Mouse (Mus musculus): Measurements from ENCODE around the gene Tecpr1.

Gene Tecpr1

DNA sequence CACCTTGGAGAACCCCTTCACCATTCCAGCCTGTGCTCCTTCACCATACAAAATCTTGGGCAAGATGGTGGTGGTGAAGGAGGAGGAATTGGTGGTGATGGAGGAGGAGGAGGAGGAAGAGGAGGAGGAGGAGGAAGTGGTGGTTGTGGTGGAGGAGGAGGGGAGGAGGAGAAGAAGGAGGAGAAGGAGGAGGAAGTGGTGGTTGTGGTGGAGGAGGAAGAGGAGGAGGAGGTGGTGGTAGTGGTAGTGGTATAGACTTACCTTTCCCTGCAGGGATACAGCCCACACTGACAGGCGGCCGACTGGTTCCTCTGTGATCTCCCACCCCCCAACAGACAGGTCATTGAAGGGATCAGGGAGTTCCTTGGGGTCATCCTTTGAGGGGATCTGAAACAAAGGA is 7.4 kb downstream of the Tecpr1 start:
- in situ Hi-C loops (cut with MboI, MseI), result loop anchor here (25.0 kb wide), 1 partner anchor 546 kb away; the partner anchor contains the start of genes Tmem130 and Trrap

DNA sequence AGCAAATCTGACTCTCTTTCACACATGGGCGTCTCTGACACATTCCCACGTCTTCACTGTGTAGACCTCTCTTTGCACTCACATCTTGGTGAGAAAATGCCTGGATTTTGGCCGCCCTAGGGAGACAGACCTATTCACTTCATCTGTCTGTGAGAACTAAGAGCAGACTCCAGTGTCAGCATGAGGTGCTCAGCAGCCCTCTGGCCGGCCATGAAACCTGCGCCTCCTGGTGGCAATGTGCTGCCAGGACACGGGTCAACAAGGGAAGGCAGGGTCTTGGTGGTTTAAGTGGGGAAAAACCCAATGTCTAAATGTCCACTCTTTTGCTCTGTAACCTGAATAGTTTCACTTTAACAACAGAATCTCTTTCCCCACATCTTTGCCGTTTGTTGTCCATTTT is 9.0 kb downstream of the Tecpr1 start:
- in situ Hi-C loops (cut with MboI, MseI), result loop anchor here (25.0 kb wide), 1 partner anchor 548 kb away; the partner anchor contains the start of genes Tmem130 and Trrap

DNA sequence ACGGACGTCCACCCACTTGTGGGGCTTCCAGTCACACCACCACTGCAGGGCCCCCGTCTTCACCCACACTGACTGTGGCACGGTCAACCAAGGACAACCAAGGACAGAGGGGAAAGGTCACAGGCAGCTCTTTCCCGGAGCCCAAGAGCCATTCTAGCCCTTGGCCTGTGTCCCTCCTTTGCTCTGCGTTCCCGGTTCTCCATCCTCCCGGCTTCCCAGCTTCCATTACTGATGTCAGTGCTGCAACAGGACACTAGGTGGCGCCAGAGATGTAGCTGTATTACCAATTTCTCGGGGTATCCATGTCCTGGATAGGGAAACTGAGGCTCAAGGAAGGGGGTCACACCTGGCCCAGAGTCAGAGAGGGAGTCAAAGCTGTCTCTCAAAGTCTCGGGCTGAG is 15.9 kb downstream of the Tecpr1 start:
- in situ Hi-C loops (cut with MboI, MseI), result loop anchor here (25.0 kb wide), 1 partner anchor 555 kb away; the partner anchor contains the start of genes Tmem130 and Trrap

DNA sequence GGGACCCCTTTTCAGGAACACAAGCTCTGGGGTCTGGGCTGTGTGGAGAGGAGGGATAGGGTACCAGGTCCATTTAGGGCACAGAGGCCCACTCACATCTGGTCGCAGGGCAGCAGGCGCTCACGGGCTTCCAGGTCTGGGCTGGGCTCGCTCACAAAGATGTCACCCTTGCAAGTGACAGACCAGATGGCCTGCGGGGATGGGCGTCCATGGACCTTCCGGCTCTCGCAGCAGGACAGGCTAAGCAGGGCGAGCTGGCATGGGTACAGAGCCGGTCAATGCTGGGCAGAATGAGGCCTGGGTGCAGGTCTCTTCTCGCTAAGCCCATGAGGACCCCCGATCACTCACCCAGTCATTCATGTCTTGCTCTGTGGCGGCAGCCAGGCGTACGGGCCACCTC is 17.3 kb downstream of the Tecpr1 start:
- in situ Hi-C loops (cut with MboI, MseI), result loop anchor here (25.0 kb wide), 1 partner anchor 556 kb away; the partner anchor contains the start of genes Tmem130 and Trrap

DNA sequence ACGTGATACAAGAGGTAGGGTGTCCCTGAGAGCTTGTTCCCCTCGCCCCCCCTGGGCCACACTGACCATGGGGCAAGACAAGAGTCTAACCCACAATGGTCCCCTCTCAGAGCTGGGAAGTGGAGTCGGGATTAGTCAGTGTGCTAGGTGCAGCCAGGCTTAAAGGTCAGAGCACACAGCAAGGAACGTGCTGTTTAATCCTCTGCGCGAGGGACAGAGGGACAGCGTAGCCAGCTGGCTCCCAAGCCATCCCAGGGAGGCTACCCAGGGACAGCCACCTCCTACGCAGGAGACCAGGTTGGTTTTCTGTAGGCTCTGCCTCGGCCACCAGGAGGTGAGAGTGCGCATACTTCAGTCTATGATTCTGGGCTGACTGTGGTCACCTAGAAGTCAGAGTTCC is 18.5 kb downstream of the Tecpr1 start:
- in situ Hi-C loops (cut with MboI, MseI), result loop anchor here (25.0 kb wide), 1 partner anchor 557 kb away; the partner anchor contains the start of genes Tmem130 and Trrap

DNA sequence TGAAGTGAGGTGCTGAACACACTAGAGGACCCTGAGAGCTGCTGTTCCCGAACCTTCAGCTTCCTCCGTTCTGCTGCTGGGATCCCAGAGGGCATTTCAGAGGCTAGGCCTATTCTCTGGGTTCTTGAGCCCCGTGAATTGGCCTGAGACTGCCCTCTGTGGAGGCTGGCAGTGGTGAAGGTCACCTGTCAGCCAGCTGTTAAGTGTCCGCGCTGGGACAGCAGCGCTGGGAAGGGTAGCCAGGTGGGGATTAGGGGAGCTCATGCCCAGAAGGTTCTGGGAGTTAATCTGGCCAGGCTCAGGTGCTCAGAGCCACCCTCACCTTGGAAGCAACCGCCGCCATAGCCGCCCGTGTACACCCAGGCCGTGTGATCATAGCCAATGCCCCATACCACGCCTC is 19.1 kb downstream of the Tecpr1 start:
- in situ Hi-C loops (cut with MboI, MseI), result loop anchor here (25.0 kb wide), 1 partner anchor 558 kb away; the partner anchor contains the start of genes Tmem130 and Trrap

DNA sequence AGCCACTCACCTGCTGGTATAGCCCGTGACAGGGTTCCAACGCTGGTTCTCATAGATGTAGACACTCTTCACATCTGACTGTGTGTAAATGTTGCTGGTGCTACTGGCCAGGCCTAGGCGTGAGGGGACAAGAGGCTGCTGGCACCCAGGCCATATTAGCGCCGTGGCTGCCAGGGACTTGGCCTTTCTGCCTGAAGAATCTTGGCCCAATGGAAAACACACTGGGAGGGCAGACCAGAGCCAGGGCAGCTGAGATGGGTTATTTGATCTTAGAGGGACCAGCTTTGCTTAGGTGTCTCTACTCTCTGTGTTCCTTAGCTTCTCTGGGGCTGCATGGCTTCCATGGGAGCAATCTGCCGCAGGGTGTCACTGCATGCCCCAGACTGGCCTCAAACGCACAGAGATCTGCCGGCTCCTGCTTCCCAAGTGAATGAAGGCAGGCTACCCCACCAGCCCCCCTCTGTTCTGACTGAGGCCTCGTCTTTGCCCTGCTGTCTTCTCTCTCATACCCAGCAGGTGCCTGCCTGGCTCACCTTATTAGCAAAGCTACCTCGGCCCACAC is 19.9 kb downstream of the Tecpr1 start:
- in situ Hi-C loops (cut with MboI, MseI), result loop anchor here (25.0 kb wide), 1 partner anchor 559 kb away; the partner anchor contains the start of genes Tmem130 and Trrap

DNA sequence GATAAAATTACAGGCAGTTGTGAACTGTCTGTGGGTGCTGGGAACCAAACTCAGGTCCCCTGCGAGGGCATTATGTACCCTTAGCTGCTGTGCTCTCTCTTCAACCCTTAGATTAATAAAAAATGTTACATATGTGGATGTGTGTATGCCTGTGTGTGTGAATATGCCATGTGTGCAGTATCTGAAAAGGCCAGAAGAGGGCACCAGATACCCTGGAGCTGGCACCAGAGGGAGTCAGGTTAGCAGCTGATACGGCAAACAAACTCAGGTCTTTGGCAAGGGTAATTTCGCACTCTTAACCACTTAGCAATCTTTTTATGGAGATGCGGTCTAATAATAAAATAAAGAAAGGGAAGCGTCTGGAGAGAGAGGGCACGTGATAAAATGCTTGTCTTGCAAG is 21.0 kb downstream of the Tecpr1 start:
- in situ Hi-C loops (cut with MboI, MseI), result loop anchor here (25.0 kb wide), 1 partner anchor 560 kb away; the partner anchor contains the start of genes Tmem130 and Trrap

DNA sequence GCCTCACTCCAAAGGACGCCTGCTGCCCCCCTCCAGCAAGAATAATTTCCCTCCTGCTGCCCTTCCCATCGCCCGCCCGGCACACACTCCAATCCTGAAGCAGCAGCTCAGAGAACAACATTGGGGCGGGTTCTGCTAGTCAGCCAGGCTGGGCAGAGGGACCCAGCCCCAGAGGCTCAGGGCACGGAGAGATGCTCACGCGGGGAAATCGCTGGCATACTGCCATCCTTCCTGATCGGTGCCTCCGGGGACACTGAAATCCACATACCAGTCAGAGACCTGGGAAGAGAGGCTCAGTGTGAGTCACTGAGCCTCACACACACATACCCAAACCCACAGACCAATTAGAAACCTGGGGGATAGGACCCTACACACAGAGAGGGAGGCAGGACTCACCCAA is 22.8 kb downstream of the Tecpr1 start:
- in situ Hi-C loops (cut with MboI, MseI), result loop anchor here (25.0 kb wide), 1 partner anchor 562 kb away; the partner anchor contains the start of genes Tmem130 and Trrap

DNA sequence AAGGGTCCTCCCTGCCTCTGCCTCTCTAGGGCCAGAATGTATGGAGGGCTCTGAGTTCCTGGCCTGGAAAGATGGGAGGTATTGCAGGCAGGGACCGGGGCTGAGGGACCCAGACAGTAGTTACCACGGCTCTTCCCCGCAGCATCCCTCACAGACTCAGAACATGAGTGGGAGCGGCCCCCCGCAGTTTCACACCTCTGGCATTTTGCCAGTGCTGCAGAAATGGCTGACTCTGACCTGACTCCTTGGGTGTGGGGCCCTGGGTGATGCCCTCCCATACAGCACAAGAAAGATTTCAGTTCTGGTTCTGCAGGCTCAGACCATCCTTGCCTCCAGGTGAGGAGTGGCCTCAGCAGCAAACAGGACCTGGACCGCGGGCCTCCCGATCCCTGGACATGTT is 27.8 kb downstream of the Tecpr1 start:
- in situ Hi-C loops (cut with MboI, MseI), result no loop called here

DNA sequence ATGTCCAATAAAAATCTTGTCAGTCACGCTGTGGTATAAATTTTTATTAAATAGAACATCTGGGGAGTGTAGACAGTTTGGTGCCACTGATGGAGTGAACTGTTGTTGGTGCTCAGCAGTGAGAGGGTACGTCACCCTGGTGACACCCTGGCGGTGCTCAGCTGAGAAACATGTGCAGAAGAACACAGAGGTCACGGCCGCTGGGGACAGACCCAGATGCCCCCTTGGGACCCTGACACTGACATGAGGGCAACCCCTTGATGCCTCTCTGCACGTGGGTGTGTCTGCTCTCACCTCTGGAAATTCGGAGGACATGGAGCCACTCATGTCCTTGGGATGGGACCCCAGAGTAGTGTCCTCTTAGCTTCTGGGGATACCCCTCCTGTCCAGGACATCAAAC is 29.0 kb downstream of the Tecpr1 start:
- in situ Hi-C loops (cut with MboI, MseI), result no loop called here

DNA sequence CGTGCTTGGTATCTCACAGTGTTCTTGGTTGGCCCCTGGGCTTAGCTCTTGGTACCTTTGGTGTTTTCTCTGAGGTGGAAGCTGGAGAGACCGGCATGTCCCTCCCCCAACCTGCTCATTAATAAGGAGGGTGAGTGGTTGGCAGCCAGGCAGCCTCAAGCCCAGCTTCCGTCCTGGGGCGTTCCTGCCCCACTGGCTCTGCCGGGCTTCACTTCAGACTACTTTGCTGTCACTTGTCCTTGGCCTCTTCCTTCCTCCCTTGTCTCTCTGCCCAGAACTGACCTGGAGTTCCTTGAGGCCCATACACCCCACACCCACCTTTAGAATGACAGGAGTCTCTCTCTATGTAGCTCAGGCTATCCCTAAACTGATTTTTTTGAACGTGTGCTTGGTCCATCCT is 30.7 kb downstream of the Tecpr1 start:
- in situ Hi-C loops (cut with MboI, MseI), result no loop called here

DNA sequence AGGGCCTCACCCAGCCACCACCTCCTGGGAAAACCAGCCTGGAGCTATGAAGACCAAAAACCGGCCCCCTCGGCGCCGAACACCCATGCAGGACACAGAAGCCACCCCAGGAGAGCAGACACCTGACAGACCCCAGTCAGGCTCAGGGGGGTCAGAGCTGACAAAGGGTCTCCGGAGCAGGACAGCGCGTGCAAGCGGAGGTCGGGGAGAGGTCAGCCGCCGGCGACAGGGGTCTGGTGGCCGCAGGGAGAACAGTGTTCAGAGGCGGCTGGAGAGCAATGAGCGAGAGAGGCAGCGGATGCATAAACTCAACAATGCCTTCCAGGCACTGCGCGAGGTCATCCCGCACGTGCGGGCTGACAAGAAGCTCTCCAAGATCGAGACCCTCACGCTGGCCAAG is 32.4 kb downstream of the Tecpr1 start:
- in situ Hi-C loops (cut with MboI, MseI), result no loop called here

DNA sequence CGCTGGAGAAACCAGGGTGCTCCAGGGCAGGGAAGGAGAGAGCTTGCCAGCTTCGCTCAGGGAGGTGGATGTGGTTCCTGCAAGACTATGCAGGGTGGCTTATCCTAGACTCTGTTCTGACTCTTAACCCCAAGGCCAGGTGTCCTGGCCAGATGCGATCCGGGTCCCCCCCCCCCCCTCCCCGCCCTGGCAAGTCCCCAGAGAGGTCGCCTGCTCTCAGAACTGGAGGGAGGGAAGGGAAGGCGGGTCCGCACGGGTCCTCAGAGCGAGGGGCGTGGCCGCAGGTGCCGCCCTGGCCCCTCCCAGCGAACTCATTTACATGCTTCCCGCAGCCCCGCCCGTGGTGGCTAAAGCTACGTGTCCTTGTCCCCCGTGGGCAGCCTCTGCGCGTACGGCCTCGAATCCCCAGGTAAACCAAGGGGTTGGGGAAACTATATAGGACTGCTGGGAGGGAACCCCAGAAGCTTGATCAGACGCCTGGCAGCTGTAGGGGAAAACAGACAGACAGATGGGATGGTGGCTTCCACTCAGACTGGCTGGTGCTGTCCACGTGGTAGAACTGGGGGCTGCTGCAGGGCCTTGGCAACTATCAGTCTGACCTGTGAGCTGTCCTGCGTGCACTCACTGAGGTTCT is 33.3 kb downstream of the Tecpr1 start, which contains the start of gene Bhlha15:
Gene Bhlha15 (plus strand): TSS at position 337 of the 634 bp plus-strand sequence.
- in situ Hi-C loops (cut with MboI, MseI), result no loop called here

DNA sequence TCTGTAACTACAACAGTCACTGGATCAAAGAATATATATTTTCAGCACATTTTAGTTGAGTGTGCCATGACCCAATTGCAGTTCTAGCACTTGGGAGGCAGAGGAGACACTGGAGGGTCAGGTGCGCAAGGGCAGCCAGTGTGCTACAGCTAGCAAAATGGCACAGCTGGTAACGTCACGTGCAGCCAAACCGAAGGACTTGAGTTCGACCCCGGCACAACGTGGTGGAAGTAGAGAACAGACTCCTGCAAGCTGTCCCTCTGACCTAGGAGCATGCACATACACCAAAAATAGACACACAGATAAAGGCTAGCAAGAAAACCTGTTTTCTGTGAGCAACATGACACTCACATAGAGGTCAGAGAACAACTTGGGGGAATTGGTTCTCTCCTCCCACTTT is 34.1 kb downstream of the Tecpr1 start:
- in situ Hi-C loops (cut with MboI, MseI), result no loop called here

DNA sequence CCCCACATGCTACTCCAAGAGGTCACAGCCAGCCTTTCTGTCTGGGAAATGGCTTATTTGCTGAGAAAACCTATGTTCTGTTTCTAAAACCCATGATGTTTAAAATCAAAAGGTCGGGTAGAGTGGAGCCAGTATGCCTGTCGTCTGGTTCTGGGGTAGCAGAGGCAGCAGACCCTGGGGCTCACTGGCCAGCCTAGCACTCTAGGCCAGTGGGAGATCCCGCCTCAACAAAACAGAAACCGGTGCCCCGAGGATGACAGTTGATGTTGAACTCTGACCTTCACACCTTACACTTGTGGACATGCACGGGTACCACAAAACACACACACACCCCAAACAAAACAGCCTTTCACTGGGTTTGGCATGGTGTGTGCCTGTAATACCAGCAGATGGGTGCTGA is 35.0 kb downstream of the Tecpr1 start:
- in situ Hi-C loops (cut with MboI, MseI), result no loop called here

DNA sequence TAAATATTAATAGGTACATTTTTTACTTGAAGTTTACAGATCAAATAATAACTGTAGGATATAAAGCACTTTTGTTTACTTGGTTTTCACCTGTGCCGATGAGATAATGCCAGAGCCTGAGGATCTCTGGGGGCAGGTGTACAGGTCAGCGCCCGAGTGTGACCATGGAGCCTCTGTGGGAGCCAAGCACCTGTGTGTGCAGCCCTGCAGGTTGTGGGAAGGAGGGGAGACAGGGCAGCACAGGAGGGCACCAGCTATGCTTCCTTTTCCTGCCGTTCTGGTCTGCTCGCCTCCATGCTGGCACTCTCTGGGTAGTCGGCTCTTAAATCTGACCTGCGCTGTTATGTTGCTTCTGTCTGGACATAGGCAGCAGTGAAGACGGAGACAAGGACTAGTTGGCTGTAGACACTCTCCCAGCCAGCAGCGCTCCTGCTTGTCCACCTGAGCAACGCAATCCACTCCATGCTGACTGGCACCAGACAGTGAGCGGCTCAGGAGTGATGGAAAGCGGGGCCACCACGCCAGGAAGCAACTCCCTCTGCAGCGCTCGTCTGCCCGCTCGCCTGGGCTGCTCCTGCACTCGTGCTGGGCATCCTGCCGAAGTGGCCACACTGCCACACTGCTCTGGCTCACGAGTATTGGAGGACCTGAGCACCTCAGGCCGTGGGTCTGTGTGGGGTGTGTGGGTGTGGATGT is 38.9 kb downstream of the Tecpr1 start:
- in situ Hi-C loops (cut with MboI, MseI), result no loop called here

DNA sequence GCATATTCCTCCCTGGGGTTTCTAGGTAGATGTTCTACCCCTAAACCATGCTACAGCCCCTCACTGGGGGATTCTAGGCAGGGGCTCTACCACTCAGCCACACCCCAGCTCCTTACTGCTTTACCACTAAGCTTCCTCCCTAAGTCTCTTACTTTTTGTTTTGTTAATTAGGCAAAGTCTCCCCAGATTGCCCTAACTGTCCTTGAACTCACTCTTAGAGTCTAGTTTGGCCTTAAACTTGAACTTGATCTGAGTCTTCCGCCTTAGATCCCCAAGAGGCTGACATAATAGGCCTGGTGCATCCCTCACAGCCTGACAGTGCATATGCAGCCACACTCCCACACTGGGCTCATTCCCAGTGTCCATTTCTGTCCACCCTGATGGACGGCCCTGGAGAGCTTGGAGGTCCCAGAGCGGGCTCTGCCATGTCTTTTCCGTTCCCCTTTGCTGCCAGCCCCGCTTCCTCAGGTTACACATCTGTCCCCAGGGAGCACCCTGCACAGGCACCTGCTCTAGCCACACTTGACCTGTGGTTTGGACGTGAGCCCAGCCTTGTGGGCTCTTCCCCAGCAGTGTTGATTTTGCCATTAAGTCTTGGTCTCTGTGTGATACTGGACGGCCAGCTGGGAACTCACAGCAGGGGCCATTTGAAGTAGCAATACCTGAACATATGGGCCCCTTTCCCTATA is 39.6 kb downstream of the Tecpr1 start:
- in situ Hi-C loops (cut with MboI, MseI), result no loop called here

DNA sequence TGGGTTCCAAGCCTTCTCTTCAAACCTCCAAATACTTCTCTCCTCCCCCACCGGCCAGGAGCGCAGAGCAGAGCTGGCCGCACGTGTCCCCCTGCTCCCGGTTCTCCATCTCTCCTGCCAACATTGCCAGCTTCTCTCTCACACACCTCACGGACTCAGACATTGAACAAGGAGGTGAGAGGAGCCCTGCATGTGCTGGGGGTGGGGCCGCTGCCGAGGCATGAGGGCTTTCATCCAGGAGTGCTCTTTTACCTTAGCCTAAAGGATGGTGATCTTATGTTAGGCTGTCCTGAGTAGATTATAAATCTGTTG is 40.2 kb downstream of the Tecpr1 start:
- in situ Hi-C loops (cut with MboI, MseI), result no loop called here

DNA sequence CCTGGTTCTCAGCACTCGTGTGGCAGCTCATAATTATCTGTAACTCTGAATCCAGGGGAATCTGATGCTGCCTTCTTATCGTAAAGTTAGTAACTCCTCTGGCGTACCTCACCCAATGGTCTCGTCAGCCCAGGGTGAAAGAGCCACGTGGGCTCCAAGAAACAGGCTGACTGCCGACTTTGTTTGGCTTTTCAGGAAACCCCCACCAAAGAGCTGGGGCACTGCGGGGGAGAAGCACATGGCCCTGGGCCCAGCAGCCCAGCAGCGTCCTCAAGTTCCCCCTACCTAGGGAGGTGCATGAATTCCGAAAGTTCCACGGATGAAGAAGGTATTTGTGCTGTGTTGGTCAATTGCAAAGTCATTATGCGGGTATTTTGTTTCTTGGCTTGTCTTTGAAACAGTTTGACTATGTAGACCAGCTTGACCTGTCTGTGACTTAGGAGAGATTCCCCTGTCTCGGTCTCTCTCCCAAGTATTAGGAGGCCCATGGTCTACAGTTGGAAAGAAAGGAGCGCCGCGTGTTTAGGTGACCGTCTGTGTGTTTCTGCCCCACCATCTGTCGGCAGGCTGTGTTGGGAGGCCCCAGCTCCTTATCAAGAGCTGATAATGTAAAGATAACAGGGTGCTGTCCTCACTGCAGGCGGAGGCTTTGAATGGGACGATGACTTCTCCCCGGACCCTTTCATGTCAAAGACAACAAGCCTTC is 40.7 kb downstream of the Tecpr1 start:
- in situ Hi-C loops (cut with MboI, MseI), result no loop called here

DNA sequence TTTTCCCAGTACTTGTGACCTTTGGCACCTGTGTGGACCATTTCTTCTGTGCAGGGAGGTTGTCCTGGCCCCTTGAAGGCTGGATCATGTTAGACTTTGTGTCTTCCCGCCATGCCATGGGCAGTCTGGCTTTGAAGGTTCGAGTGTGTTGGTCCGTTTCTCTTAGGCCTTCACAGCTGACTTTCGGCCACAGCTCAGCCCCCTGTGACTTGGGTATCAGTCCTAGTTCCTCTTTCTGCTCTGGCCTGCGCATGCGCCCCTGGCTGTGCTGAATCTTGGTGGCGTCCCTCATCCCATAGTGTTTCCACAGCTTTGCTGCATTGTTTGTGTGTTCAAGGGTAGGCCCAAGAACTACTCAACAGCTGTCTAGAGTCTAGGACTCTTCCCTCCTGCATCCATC is 42.2 kb downstream of the Tecpr1 start:
- in situ Hi-C loops (cut with MboI, MseI), result no loop called here

All from T-helper 2 cell (primary cell).